Mouse (Mus musculus): ENCODE measurements around the gene Fhad1. TPM values are rescaled to one million over a fixed set of nuclear protein-coding genes. Genes with fewer than 3 reads are reported as not detected.
"Not testable (repeated sequence)": the region's sequence is repeated elsewhere in the genome, so short reads cannot be mapped to it uniquely, and the experiment has no call there.

Fhad1 gene
- polyA plus RNA-seq, 1 experiment from 2014 or later: 5.2 TPM

DNA sequence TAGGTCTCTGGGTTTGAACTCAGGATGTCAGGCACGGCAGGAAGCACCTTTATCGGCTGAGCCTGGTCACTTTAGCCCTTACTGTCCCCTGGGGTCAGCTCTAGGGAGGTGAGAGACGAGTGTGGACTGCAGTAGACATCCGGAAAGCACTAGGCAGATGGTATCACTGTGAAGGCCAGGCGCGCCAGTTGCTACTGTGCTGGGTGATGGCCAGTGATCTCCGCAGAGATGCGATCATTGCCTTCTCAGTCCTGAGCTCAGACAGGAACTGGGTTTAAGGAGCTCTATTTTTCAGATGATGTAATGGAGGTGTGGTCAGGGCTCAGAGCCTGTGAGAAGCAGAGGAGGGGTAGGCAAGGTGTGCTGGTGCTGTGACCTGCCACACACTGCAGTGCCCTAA is 40.7 kb upstream of the Fhad1 start:
- H3K36me3 ChIP-seq (ENCODE audit: control insufficient read depth, insufficient read depth, low read length): no peaks in the 10 kb centered on the region
- ATAC-seq (ENCODE audit: low read depth): no peak
- no peak overlapping the region for H3K9ac ChIP-seq (replicated peaks; ENCODE audit: low read depth, low read length)
- no peak overlapping the region for H3K4me2 ChIP-seq (ENCODE audit: low read depth, low read length)
- H3K9me3 ChIP-seq (ENCODE audit: control insufficient read depth, low read length): no peaks in the 10 kb centered on the region
- 84% methylated on average over 8 of the region's 8 CpGs for WGBS
- no peak overlapping the region for H3K4me3 ChIP-seq (ENCODE audit: low read depth, low read length)
- H3K27ac ChIP-seq (ENCODE audit: low read depth, low read length): no peak overlapping the region
- no peaks in the 10 kb centered on the region for H3K4me1 ChIP-seq (ENCODE audit: control insufficient read depth, insufficient read depth, low read length)
- H3K27me3 ChIP-seq (ENCODE audit: control insufficient read depth, insufficient read depth, low read length): no peaks in the 10 kb centered on the region

DNA sequence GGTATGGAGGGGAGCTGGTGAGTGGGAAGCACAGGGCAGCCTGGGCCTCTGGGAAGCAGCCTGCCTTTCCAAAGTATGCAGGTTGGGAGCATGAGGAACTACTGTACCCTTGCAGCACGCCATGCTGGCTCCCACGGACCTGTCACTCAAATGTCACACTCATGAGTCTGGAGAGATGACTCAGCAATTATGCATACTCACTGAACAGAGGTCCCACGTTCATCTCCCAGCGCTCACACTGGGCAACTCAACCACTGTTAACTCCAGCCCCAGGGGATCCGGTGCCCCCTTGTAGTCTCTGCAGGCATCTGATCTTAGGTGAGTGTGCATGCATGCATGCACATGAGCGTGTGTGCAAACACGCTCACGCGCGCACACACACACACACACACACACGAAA is 39.7 kb upstream of the Fhad1 start:
- H3K4me1 ChIP-seq (ENCODE audit: control insufficient read depth, insufficient read depth, low read length): no peaks in the 10 kb centered on the region
- 90% methylated on average over 11 of the region's 11 CpGs for WGBS
- H3K9ac ChIP-seq (replicated peaks; ENCODE audit: low read depth, low read length): no peak overlapping the region
- H3K4me2 ChIP-seq (ENCODE audit: low read depth, low read length): no peak overlapping the region
- H3K4me3 ChIP-seq (ENCODE audit: low read depth, low read length): no peak overlapping the region
- H3K36me3 ChIP-seq (ENCODE audit: control insufficient read depth, insufficient read depth, low read length): no peaks in the 10 kb centered on the region
- no peaks in the 10 kb centered on the region for H3K9me3 ChIP-seq (ENCODE audit: control insufficient read depth, low read length)
- no peak overlapping the region for H3K27ac ChIP-seq (ENCODE audit: low read depth, low read length)
- H3K27me3 ChIP-seq (ENCODE audit: control insufficient read depth, insufficient read depth, low read length): no peaks in the 10 kb centered on the region
- no peak for ATAC-seq (ENCODE audit: low read depth)

DNA sequence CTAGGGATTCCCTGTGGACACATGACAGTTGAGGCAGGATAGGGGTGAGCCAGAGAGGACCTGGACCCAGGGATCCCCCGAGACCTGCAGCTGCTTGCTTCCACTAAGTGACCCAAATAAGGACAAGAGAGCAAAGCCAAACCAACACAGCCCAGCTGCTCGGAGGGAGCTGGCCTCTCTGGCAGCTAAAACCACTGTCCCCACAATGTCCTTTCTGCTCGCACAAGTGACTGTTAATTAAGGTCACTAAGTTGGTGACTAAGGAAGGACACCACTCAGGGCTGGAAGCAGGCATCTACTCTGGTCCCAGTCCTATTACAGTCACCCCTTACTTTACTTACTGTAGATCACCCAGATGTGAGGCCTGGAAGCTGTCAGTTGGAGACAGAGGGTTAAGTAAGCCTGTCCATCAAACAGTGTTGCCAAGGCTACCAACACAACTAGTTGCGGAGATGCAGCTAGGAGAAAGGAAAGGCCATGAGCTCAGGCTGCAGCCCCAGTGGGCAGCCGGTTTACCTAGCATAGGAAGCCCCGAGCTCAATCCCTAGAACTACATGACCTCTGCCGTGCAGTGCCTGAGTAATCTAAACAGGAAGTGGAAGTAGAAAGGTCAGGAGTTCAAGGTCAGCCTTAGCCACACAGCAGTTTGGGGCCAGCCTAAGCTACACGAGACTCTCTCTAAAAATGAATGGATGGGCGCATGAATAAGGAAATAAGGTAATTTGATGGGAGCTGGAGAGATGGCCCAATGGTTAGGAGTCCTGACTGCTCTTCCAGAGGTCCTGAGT is 39.0 kb upstream of the Fhad1 start:
- Histone ChIP-seq H3K9ac (replicated peaks; ENCODE audit: low read depth, low read length) (no peak overlapping the region), H3K27me3 (ENCODE audit: control insufficient read depth, insufficient read depth, low read length) (no peaks in the 10 kb centered on the region), H3K36me3 (ENCODE audit: control insufficient read depth, insufficient read depth, low read length) (no peaks in the 10 kb centered on the region), H3K9me3 (ENCODE audit: control insufficient read depth, low read length) (no peaks in the 10 kb centered on the region), H3K27ac (ENCODE audit: low read depth, low read length) (no peak overlapping the region), H3K4me3 (ENCODE audit: low read depth, low read length) (no peak overlapping the region), H3K4me1 (ENCODE audit: control insufficient read depth, insufficient read depth, low read length) (no peaks in the 10 kb centered on the region), H3K4me2 (ENCODE audit: low read depth, low read length) (no peak overlapping the region)
- 68% methylated on average over 9 of the region's 9 CpGs for WGBS
- ATAC-seq (ENCODE audit: low read depth): no peak

DNA sequence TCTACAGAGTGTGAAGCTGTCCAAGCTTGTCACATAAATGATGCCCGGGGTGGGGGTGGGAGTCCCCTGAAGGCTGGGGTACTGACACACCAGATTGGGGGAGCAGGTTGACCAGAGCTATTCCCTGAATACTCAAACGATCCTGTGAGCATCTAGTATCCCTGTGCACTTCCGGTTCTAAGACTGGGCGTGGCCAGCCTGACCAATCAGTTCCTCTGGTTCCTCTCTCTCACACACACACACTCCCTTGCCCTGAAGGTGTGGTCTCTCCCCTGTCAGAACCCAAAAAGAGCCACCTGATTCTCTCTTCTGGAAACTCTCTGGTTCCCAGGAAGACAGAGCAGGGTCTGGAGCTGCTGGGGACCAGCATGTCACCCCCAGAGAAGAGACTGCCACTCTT is 38.4 kb upstream of the Fhad1 start:
- no peaks in the 10 kb centered on the region for H3K4me1 ChIP-seq (ENCODE audit: control insufficient read depth, insufficient read depth, low read length)
- H3K36me3 ChIP-seq (ENCODE audit: control insufficient read depth, insufficient read depth, low read length): no peaks in the 10 kb centered on the region
- H3K9me3 ChIP-seq (ENCODE audit: control insufficient read depth, low read length): no peaks in the 10 kb centered on the region
- H3K27ac ChIP-seq (ENCODE audit: low read depth, low read length): no peak overlapping the region
- H3K27me3 ChIP-seq (ENCODE audit: control insufficient read depth, insufficient read depth, low read length): no peaks in the 10 kb centered on the region
- H3K9ac ChIP-seq (replicated peaks; ENCODE audit: low read depth, low read length): no peak overlapping the region
- no peak overlapping the region for H3K4me2 ChIP-seq (ENCODE audit: low read depth, low read length)
- ATAC-seq (ENCODE audit: low read depth): no peak
- WGBS: 70% methylated on average over 4 of the region's 4 CpGs
- H3K4me3 ChIP-seq (ENCODE audit: low read depth, low read length): no peak overlapping the region

DNA sequence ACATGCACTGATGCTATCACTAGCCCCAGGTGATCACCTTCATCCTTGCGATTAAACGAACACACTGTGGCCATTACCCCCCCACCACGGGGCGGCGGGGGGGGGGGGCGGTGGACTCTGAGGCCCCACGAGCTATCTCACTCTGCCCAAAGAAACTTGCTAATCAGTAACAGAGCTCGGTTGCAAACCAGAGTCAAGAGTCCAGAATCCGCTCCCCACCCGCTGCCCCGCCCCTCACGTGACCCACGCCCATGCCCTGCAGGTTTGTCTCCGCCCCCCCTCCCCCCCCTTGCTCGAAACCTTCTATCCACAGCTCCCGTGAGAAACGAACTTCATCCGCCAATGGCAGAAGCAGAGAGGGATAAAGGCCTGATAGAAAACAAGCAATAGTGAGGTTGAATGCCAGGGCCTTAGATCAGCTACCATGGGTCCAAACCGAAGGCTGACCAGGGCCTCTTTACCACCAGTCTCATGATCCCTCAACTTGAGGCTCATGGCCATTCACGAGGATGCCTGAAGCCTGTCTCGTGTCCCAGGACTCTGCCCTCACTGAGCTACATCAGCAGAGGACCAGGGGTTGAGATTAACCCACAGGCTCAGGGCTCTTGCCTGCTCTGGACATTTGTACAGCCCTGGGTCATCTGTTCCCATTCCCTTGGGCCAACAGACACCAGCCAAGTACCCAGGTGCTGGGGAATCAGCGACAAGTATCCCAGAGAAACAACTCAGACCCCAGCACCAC is 37.7 kb upstream of the Fhad1 start:
- Histone ChIP-seq H3K36me3 (ENCODE audit: control insufficient read depth, insufficient read depth, low read length) (no peaks in the 10 kb centered on the region), H3K27ac (ENCODE audit: low read depth, low read length) (no peak overlapping the region), H3K9ac (replicated peaks; ENCODE audit: low read depth, low read length) (no peak overlapping the region), H3K4me3 (ENCODE audit: low read depth, low read length) (no peak overlapping the region), H3K9me3 (ENCODE audit: control insufficient read depth, low read length) (no peaks in the 10 kb centered on the region), H3K4me1 (ENCODE audit: control insufficient read depth, insufficient read depth, low read length) (no peaks in the 10 kb centered on the region), H3K4me2 (ENCODE audit: low read depth, low read length) (no peak overlapping the region), H3K27me3 (ENCODE audit: control insufficient read depth, insufficient read depth, low read length) (no peaks in the 10 kb centered on the region)
- 54% methylated on average over 22 of the region's 22 CpGs for WGBS
- no peak for ATAC-seq (ENCODE audit: low read depth)

DNA sequence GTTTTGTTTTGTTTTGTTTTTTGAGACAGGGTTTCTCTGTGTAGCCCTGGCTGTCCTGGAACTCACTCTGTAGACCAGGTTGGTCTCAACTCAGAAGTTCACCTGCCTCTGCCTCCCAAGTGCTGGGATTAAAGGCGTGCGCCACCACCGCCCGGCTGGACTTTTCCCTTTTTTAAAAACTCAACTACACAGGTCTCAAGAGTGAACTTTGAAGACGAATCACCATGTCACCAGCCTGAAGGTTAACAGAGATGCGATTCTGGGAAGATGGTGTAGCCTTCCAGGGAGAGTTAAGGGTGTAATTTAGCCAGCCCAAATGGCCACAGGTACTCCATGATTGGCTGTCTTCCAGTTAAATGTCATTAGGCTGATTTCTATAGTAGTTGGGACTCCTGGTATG is 37.0 kb upstream of the Fhad1 start:
- H3K4me2 ChIP-seq (ENCODE audit: low read depth, low read length); ATAC-seq (ENCODE audit: low read depth); H3K27ac ChIP-seq (ENCODE audit: low read depth, low read length); H3K9ac ChIP-seq (replicated peaks; ENCODE audit: low read depth, low read length); H3K4me1 ChIP-seq (ENCODE audit: control insufficient read depth, insufficient read depth, low read length); H3K27me3 ChIP-seq (ENCODE audit: control insufficient read depth, insufficient read depth, low read length); H3K4me3 ChIP-seq (ENCODE audit: low read depth, low read length); H3K36me3 ChIP-seq (ENCODE audit: control insufficient read depth, insufficient read depth, low read length); H3K9me3 ChIP-seq (ENCODE audit: control insufficient read depth, low read length): not testable (repeated sequence)
- 88% methylated on average over 6 of the region's 6 CpGs for WGBS

DNA sequence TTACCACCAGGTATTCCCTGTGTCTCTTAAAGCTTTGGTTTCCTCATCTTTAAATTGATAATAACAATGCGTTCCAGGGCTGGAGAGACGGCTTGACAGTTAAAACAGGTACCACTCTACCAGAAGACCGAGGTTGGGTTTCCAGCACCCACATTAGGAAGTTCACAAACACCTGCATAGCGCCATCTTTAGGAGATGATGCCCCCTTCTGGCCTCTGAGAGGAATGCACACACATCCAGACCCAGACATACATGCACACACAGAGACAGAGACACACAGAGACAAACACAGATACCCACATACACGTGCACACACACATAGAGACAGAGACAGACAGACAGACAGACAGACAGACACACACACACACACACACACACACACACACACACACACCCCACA is 35.1 kb upstream of the Fhad1 start:
- Histone ChIP-seq H3K4me1 (ENCODE audit: control insufficient read depth, insufficient read depth, low read length) (no peaks in the 10 kb centered on the region), H3K27me3 (ENCODE audit: control insufficient read depth, insufficient read depth, low read length) (no peaks in the 10 kb centered on the region), H3K9me3 (ENCODE audit: control insufficient read depth, low read length) (no peaks in the 10 kb centered on the region), H3K4me2 (ENCODE audit: low read depth, low read length) (no peak overlapping the region), H3K4me3 (ENCODE audit: low read depth, low read length) (no peak overlapping the region), H3K36me3 (ENCODE audit: control insufficient read depth, insufficient read depth, low read length) (no peaks in the 10 kb centered on the region), H3K27ac (ENCODE audit: low read depth, low read length) (no peak overlapping the region), H3K9ac (replicated peaks; ENCODE audit: low read depth, low read length) (no peak overlapping the region)
- WGBS: 97% methylated on average over 5 of the region's 5 CpGs
- ATAC-seq (ENCODE audit: low read depth): no peak

DNA sequence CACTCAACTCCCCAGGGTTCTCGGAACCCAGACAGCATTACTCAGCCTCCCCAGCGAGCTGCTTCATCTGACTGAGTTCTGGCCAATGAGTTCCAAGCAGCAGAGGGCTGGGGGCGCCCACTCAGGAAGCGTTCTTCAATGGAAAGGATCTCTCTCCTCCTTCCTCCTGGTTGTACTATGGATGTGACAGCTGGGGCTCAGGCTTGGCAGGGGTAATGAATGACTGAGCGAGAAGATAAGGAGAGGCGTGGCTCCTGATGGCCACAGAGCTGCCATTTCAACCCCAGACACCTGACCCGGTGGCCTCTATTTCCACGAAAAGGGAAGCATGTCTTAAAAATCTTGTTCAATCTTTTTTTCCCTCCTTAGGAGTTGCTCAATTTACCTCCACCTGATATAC is 33.5 kb upstream of the Fhad1 start:
- H3K4me3 ChIP-seq (ENCODE audit: low read depth, low read length): no peak overlapping the region
- no peak overlapping the region for H3K27ac ChIP-seq (ENCODE audit: low read depth, low read length)
- no peaks in the 10 kb centered on the region for H3K4me1 ChIP-seq (ENCODE audit: control insufficient read depth, insufficient read depth, low read length)
- 77% methylated on average over 8 of the region's 8 CpGs for WGBS
- H3K4me2 ChIP-seq (ENCODE audit: low read depth, low read length): no peak overlapping the region
- H3K9me3 ChIP-seq (ENCODE audit: control insufficient read depth, low read length): no peaks in the 10 kb centered on the region
- no peaks in the 10 kb centered on the region for H3K36me3 ChIP-seq (ENCODE audit: control insufficient read depth, insufficient read depth, low read length)
- no peaks in the 10 kb centered on the region; the same call in 1 of the 2 replicates for H3K27me3 ChIP-seq (ENCODE audit: control insufficient read depth, insufficient read depth, low read length)
- no peak overlapping the region for H3K9ac ChIP-seq (replicated peaks; ENCODE audit: low read depth, low read length)
- ATAC-seq (ENCODE audit: low read depth): no peak

DNA sequence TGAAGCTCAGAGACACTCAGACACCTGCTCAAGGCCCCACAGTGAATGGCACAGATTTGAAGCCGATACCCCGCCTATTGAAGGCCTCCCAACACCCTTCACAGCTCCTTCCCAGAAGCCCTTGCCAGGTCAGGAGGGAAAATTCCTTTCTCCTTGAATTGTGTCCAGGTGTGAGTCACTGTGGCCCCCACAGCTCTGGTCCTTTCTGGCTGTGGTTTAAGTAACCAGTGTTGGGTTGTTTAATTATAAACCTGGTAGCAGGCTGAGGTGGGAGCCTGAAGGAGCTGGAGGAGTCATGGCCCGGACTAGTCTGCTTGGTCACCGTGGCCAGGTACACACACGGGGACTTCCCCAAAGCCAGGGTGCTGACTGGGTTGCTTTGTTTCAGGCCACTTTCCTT is 32.1 kb upstream of the Fhad1 start:
- Histone ChIP-seq H3K36me3 (ENCODE audit: control insufficient read depth, insufficient read depth, low read length) (no peaks in the 10 kb centered on the region), H3K27ac (ENCODE audit: low read depth, low read length) (no peak overlapping the region), H3K4me3 (ENCODE audit: low read depth, low read length) (no peak overlapping the region), H3K4me1 (ENCODE audit: control insufficient read depth, insufficient read depth, low read length) (no peaks in the 10 kb centered on the region), H3K27me3 (ENCODE audit: control insufficient read depth, insufficient read depth, low read length) (no peaks in the 10 kb centered on the region; the same call in 1 of the 2 replicates), H3K4me2 (ENCODE audit: low read depth, low read length) (no peak overlapping the region), H3K9ac (replicated peaks; ENCODE audit: low read depth, low read length) (no peak overlapping the region), H3K9me3 (ENCODE audit: control insufficient read depth, low read length) (no peaks in the 10 kb centered on the region)
- WGBS: 95% methylated on average over 5 of the region's 5 CpGs
- no peak for ATAC-seq (ENCODE audit: low read depth)
